Mouse (Mus musculus): Measurements from ENCODE around the gene Arhgap10. TPM values are rescaled to one million over a fixed set of nuclear protein-coding genes. Genes with fewer than 3 reads are reported as not detected.
A peak's percentile ranks its signal among the peaks of the same experiment; 100 is the strongest.

Gene Arhgap10
- total RNA-seq, 2 experiments from 2014 or later: 48.3 to 52.2 TPM

DNA sequence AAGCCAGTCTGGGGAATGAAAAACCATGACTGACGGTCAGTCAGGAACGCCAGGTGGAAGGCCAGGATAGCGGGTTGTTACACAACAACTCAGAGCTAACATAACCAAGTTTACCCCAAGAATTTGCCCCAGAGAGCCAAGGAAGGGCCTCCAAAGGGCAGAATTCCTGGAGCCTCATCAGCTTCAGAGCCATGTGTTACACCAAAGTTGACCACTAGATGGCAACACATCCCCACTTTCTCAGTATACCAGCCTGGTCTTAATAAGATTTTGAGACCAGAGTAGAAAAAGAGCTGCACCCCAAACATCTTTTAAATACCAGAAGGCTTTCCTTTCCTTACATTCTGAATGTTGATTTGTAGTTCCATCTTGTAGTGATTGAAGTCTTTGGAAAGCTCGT lies 98.0 kb downstream of the Arhgap10 start:
- DNase-seq: peak in 1 of 2 experiments; percentile 50
- intact Hi-C loops (cut with DNase I): loop anchor here (2.0 kb wide), 1 partner anchor 115 kb away; no protein-coding TSS in a partner anchor

DNA sequence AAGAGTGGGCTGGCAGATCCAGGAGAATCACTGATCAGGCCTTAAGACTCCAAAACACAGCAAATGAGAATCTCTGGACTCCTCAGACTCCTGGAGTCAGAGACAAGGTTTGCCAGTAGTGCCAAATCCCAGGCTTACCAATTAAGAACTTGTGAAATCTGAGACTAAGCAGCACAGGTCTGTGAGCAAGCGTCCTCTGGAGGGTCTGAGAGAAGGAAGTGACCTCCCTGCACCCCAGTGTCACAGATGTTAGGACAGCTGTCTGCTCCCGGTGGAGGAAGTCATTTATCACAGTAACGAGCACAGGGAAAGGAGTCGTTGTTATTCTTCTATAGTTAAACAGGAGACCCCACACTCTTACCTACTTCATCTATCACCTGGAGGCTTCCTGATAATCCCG lies 101.0 kb downstream of the Arhgap10 start:
- intact Hi-C loops (cut with DNase I): no loop called here

DNA sequence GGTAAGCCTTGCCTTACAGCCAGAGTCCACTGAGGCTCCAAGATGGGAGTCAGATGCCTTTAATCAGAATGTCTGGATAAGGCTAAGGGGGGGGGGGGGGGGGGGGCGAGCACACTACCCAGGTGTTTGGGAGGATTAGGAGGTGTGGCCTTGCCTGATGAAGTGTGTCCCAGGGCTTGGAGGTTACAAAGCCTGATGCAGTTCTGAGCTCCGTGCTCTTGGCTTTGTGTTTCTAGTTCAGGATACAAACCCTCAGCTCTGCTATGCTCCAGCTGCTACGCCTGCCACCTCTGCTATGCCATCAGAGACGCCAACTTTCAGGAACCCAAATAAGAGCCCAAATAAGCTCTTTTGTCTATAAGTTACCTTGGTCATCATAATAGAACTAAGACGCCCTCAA lies 101.7 kb downstream of the Arhgap10 start:
- no peak for DNase-seq
- intact Hi-C loops (cut with DNase I): no loop called here

More for the DNA sequence above, 101.0 kb downstream of the Arhgap10 start:
- DNase-seq: no peak

DNA sequence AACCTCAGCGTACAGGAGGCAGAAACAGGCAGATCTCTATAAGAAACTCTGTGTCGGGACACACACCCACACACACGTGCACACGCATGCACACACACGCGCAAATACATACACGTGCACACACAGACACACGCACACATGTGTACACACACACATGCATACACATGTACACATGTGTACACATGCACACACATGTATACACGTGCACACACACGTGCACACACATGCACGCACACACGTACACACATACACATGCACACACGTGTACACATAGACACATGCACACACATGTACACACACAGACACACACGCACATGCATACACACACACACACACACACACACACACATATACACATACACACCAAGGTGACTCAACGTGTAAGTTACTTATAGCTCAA lies 106.5 kb downstream of the Arhgap10 start:
- DNase-seq: no peak
- intact Hi-C loops (cut with DNase I): no loop called here

DNA sequence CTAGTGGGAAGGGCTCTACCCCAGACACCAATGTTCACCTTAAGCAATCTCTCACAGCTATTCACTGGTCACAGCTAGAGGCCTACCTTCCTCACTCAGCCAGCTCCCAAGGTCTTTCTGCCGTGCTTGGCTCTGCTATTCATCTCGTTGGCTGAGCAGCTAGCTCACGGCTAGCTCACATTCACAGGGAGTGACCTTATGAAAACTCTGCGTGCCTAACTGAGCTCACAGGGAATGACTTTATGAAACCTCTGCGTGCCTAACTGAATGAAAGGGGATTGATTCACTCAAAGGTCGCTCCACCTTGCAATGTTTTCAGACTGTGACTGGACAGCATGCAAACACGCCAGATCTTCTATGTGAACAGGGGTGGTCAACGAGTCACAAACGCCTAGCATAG lies 107.4 kb downstream of the Arhgap10 start:
- intact Hi-C loops (cut with DNase I): no loop called here
- DNase-seq: no peak

DNA sequence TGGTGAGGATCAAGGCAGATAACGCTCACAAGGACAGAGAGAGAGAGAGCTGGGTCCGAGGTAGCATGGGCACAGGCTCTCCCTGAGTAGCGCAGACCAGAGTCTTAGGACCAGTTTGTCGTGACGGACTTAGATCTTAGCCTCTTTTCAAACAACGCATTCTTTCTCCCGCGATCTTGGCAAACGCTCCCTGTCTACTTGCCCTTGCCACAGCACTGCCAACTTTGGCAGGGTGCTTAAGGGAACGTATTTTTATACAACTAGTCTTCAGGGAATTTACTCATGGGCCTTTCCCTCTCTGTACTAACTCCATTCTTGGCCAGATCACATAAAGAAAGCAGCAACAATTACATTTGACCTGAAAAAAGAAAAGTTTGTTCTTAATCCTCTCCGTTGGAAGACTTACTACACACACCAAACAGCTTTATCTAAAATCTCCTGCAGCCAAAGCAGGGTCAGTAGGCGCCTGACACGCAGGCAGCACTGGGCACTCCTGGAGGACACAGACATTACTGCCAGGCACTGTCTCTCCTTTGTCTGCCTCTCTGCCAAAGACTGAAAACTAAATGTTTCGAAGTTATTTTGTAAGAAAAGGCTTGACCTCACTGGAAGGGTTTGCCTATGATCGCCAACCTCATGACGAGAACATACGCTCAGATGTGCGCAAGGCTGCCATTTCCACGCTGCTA lies 109.1 kb downstream of the Arhgap10 start:
- intact Hi-C loops (cut with DNase I): no loop called here

DNA sequence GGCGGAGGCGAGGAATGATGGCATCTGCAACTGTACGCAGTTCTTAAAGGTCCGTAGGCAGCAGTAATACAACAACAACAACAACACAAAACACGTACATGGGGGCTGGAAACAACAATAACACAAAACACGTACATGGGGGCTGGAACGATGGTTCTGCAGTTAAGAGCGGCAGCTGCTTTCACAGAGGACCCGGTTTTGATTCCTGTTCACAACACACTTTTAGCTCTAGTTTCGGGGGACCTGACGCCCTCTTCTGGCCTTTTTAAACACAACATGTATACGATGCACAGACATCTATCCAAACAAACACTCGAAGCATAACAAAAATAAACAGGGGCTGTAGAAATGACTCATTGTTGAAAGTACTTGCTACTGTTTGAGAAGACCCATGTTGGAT lies 110.9 kb downstream of the Arhgap10 start:
- no peak for DNase-seq
- intact Hi-C loops (cut with DNase I): no loop called here

More for the DNA sequence above, 109.1 kb downstream of the Arhgap10 start:
- DNase-seq: no peak

DNA sequence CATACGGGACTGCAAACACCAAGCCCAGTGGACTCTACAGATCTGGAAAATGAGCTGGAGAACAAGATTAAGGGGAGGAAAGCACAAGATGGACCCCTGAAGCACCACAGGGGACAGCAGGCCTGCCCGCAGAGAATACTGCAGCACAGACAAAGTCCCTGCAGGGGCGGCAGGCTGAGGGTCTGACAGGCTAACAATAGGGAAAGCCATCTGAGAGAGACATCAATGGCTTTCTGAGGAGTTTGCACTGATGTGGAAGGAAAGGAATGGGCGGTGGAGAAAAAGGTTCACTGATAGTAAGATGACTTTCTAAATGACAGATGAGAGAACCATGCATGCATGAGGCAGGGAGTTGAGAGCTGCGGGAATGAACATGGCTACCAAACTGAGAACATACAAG lies 111.3 kb downstream of the Arhgap10 start:
- DNase-seq: no peak
- intact Hi-C loops (cut with DNase I): no loop called here

DNA sequence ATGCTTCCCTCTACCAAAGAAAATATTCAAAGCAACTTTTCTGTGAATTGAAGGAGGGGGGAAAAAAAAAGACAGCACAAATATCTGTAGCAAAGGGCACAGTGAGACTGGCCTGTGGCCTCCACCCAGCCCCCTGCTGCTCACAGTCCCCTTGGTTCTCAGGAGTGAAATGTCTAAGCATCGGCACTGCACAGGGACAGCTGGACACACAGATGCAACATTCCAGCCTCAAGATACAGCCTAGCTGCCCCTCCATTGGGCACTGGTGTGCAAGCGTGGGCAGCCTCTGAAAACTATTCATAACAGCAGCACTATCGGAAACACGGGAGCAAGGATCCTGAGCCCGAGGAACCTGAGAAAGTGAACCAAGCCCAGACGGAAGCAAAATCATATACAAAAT lies 113.7 kb downstream of the Arhgap10 start:
- DNase-seq: no peak
- intact Hi-C loops (cut with DNase I): no loop called here

DNA sequence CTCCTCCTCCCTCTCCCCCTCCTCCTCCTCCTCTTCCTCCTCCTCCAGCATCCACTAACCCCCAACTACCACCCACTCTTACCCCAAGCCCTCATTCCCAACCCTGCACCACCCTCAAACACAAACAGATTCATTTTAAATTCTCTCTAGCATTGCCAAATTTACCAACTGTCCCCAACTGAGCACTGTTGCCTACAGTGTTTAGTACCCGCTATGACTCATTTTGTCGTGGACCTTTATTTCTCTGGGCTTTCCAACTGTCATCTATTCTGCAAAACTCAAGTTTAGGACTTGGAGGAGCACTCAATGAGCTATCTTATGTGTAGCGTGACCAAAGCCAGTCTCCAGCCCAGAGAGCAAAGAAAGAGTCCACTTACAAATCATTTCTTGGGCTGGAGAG lies 115.8 kb downstream of the Arhgap10 start:
- DNase-seq: no peak
- intact Hi-C loops (cut with DNase I): no loop called here

DNA sequence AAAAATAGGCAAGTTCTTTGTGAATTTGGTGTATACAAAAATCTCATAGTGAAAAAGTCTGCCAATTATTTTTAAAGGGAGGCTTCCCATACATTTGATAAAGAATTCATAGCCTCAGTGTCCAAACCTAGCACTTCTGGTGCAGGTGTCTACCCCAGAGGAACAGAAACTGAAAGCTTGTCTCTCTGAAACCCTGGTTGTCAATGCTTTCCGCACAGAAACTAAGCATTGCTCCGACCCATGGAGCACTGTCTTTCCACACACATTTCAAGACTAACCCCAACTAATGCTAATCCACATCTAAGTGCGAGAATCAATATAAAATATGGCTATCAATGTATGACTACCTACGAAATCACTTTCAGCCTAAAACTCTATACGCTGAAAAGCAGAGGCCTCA lies 116.6 kb downstream of the Arhgap10 start:
- no peak for DNase-seq
- intact Hi-C loops (cut with DNase I): no loop called here

DNA sequence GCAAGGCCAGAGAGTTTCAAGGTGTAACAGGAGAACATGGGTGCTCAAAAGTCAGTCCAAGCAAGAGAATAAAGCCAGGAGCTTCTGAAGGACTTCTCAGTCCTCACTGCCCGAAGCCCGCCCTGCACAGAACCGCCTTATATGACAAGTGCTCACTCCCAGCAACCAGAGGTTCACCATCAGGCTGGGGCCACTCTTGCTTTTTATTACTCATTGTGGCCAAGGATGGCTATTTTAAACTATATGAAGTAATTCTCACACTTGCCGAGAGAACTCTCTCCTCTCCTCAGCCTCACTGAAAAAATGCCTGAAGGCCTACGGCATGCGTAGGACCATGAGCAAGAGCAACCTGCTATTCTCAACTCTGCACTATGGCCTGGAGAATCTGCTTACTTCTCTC lies 133.7 kb downstream of the Arhgap10 start:
- intact Hi-C loops (cut with DNase I): no loop called here
- DNase-seq: no peak

DNA sequence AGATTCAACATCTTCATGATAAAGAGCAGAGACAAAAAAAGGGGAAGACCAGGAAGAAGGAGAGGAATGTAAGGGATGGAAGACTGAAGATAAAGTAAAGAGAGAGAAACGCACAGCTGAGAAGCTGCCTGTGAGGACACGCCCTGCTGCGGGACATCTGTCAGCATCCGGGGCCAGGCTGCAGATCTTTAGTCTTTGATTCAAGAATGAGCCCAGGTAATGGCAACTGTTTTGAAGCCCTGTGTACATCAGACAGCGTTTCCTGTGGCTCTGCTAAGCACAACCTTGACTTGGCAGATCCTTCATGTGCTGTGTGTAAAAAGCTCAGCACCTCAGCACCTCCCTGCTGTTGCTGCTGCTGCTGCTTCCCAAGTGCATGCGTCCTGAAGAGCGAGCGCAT lies 134.1 kb downstream of the Arhgap10 start:
- intact Hi-C loops (cut with DNase I): no loop called here

DNA sequence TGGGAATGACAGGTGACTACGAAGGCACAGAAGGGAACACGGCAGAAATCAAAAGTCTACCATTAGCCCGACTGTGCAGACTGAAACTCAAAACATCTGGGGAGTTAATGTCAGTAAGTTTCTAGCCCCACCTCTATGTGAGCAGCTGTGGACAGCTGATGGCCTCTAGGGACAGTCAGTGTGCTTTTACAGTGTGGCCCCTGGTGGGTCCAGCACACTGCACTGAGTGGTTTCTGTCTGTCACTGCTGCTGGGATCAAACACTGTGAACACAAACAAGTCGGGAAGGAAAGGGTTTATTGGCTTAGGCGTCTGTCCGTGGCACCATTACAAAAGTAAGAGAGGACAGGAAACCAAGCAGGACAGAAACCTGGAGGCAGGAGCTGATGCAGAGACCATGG lies 136.9 kb downstream of the Arhgap10 start:
- intact Hi-C loops (cut with DNase I): no loop called here
- DNase-seq: no peak

More for the DNA sequence above, 134.1 kb downstream of the Arhgap10 start:
- no peak for DNase-seq

DNA sequence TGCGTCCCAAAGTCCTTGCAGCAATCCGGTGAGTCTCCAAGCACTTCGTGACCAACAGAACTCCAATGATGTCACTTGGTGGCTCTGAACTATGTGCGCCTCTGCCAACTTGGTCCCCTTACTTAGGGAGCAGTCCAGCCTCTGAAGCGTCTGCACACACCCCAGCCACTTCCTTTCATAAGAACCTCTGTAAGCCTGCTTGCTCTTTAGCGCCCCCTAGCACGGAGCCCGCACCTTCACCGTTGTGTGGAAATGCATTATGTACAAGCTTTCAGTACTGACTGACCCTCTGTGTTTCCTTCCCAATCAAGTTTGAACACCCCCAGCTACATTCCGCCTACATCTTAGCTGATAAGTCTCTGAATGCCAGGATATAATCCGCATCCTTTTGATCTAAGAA lies 138.5 kb downstream of the Arhgap10 start:
- intact Hi-C loops (cut with DNase I): no loop called here
- no peak for DNase-seq

DNA sequence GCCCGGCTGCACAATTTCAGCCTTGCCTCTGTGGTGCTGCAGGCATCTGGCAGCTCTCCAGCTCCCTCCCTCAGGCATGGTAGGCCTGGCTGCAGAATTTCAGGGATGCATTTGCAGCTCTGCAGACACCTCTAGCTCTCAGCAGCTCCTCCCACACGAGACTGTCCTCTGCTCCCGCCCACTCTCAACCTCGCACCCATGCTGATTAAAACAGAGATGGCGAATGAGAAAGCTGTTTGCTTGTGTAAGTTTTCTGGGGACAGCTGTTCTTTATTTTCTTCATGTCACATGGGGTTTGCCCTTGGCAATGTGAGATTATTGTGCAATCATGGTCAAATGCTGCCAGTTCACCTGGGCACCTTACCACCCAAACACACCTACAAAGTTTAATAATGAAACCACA lies 141.3 kb downstream of the Arhgap10 start:
- DNase-seq: no peak
- intact Hi-C loops (cut with DNase I): no loop called here

DNA sequence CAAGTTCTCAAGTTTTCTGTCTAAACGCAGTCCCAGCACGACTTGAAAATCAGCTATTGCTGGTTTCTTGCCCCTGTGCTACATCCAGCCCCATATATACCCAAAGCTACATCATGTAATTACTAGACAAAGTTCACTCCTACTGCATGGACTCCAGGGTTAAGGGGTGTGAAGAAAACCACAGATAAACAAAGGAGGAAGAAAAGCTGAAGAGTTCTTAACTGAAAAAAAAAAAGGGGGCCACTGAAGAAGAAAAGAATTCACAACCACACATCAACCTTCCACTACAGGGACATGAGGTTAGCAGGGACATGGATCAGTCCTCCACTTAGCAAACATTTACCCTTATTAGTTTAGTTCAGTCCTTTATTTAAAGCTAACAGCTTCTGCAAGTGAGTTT lies 141.8 kb downstream of the Arhgap10 start:
- no peak for DNase-seq
- intact Hi-C loops (cut with DNase I): no loop called here

DNA sequence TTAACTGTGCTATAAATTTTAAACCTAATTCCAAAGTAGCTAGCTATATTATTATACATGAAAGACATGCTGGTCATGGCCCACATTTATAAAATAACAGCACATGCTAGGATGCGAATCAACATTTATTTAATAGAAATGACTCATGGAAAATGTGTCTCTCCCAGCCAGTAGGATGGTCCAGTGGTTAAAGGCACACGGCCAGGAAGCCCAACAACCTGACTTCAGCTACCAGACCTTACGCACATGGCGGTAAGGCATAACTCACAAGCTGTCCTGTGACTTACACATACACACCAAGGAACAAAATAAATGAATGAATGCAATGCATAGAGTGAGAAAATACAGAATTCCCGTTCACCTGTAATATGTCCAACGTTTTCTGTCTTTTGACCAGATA lies 146.7 kb downstream of the Arhgap10 start:
- intact Hi-C loops (cut with DNase I): no loop called here
- DNase-seq: no peak

DNA sequence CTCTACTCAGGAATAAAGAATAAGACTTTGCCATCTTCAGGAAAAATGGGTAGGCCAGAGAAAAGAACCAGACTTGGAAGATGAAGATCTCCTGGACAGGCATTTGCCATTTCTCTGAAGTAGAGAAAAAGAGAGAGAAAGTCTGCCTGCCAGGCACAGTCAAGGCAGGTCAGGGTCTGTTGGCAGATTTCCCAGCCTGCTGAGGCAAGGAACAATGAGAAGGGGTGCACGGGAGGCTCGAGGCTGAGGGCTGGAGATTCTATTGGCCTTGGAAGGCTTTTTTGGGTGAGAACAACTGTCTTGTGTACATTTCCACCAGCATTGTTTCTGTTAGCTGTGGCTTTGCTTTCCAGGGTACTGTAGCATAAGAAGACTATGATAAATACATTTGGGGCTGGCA lies 147.4 kb downstream of the Arhgap10 start:
- DNase-seq: no peak
- intact Hi-C loops (cut with DNase I): no loop called here

DNA sequence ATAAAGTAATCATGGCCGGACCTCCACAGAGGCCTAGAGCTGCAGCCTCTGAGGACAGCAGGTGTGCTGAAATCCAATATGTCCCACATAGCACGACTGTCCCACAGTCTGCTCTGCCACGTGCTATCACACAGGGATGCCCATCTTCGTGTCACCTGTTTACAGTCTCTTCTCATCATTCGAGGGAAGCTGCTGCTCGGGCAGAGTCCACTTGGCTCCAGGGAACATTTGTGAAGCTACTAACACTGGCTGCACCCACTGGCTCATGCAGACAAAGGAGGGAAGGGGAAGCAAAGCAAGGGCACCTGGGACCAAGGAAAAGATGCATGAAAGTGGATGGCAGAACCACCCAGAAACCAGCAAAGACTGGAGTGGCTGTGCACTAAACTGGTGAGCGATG lies 148.1 kb downstream of the Arhgap10 start:
- intact Hi-C loops (cut with DNase I): loop anchor here (10.0 kb wide), 1 partner anchor 1305 kb away; no protein-coding TSS in a partner anchor
- DNase-seq: no peak

DNA sequence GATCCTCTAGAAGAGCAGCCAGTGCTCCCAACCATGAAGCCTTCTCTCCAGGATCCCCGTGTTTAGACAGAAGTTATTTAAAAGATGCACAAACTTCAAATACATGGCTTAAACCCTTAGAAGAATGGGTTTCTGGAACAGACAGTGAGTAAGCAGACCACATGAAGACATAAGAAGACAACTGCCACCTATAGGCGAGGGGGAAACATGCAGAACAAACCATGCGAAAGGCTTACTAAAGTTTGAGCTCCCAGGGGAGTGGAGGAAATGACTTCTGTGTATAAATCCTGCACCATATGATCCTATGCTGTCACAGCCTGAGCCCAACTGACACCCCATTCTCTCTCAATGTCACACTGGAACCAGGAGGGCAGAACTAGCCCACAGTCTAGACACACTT lies 150.7 kb downstream of the Arhgap10 start:
- intact Hi-C loops (cut with DNase I): loop anchor here (10.0 kb wide), 1 partner anchor 1302 kb away; no protein-coding TSS in a partner anchor
- DNase-seq: no peak

DNA sequence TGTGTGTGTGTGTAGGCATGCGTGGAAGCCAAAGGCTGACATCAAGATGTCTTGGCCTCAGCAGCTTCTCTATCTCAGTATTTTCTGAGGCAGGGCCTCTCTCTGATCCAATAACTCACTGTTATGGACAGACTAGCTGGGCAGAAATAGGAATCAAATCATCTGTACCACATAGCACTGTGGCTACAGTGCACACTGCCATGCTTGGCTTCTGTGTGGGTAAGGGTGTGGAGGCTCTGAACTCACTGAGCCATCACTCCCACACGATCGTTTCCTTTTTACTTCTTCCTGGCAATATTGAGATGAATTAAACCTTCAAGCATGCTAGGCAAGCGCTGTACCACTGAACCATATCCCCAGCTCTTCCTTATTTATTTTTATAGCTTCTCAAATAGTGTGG lies 151.3 kb downstream of the Arhgap10 start:
- intact Hi-C loops (cut with DNase I): loop anchor here (10.0 kb wide), 1 partner anchor 1302 kb away; no protein-coding TSS in a partner anchor
- DNase-seq: no peak

DNA sequence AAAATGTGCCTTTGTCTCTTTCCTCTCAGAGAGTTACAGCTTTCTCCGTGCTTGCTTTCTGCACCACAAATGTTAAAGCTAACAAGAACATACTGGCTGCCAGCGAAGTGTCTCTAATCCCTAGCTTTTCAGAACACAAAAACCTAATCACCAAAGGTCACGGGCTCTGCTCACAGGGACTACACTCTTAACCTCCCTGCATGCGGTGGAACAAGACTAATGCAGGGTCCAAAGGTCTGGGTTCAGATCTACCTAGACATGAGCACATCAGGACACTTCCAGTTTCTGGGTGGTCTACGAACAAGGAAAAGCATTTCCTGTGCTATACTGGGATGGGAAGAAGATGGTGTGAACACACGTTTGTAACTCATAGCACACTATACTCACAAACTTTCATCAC lies 151.8 kb downstream of the Arhgap10 start:
- DNase-seq: no peak
- intact Hi-C loops (cut with DNase I): loop anchor here (10.0 kb wide), 1 partner anchor 1301 kb away; no protein-coding TSS in a partner anchor
